29 mouse cellular contexts compared by ENCODE assay signal in the genomic region with DNA sequence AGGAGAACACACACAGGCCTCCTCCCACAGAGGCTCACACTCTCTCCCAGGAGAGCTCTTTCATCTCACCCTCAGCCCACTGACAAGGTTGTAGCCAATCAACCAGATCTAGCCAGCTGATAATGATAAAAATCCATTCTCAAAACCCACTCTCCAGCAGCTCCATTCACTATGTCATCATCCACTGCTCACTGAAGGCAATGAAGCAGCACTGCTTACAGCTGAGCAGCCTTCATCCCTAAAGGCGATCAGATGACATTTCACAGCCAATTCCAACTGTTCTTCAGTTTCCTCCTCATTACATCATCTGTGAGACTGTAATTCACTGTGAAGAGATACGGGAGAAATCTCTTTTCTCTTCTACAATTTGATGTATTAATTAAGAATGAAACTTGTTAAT. TPM values are rescaled to one million over a fixed set of nuclear protein-coding genes. Genes with fewer than 3 reads are reported as not detected.
DNase-seq lines count a peak whose midpoint lies in the region; ATAC-seq and TF ChIP-seq lines count a peak whose summit lies in the region.
"Had no signal": no experiment of that assay in that cellular context is flagged by ENCODE, and none has a peak within 500 bp of the region (broad histone marks: within the 10 kb centered on the region; RNA-seq: fewer than 3 reads in every experiment).

No protein-coding gene starts in this region.

- no peaks in the 10 kb centered on the region for H3K27me3 ChIP-seq in MEL (ENCODE audit: control insufficient read depth in 1 of 2, insufficient read depth in 2 of 2, low read length in 2 of 2)
- H3K27me3 ChIP-seq in kidney, embryonic 14.5 days (ENCODE audit: control insufficient read depth, insufficient read depth, low read length) = no peaks in the 10 kb centered on the region
- H3K27me3 ChIP-seq: CH12.LX; embryonic facial prominence, embryonic 13.5 days; embryonic facial prominence, embryonic 15.5 days; forebrain, embryonic 12.5 days; Patski had no signal

- no peak overlapping the region for H3K4me3 ChIP-seq in MEL (ENCODE audit: control insufficient read depth in 1 of 2, insufficient read depth in 1 of 2, low read depth in 2 of 2, low read length in 2 of 2)
- no peak overlapping the region for H3K4me3 ChIP-seq in kidney, embryonic 14.5 days (ENCODE audit: low read length)
- H3K4me3 ChIP-seq: embryonic facial prominence, embryonic 13.5 days; embryonic facial prominence, embryonic 15.5 days; erythroblast, embryonic 14.5 days; forebrain, embryonic 10.5 days; forebrain, embryonic 12.5 days had no signal

- no peaks in the 10 kb centered on the region for H3K9me3 ChIP-seq in MEL (replicated peaks; ENCODE audit: insufficient read depth, low read length)
- H3K9me3 ChIP-seq in kidney, embryonic 14.5 days (ENCODE audit: control insufficient read depth, low read length) = no peaks in the 10 kb centered on the region
- H3K9me3 ChIP-seq: embryonic facial prominence, embryonic 13.5 days; embryonic facial prominence, embryonic 15.5 days; forebrain, embryonic 10.5 days; forebrain, embryonic 12.5 days; G1E had no signal

- TF ChIP-seq RAD21 in MEL (IDR thresholded peaks at IDR 0.05; ENCODE audit: low read depth, low read length) = no peak

- TF ChIP-seq POLR2A in MEL (IDR thresholded peaks at IDR 0.05; ENCODE audit: control insufficient read depth in 1 of 2, insufficient read depth in 1 of 2, low read depth in 1 of 2, low read length in 2 of 2, poor library complexity in 1 of 2) = no peak

- intact Hi-C loops in gastrocnemius, postnatal 36 days (cut with DNase I) = loop anchor here (5.0 kb wide), 1 partner anchor 68 kb away; no protein-coding TSS in a partner anchor

- peak; percentile 70 for ATAC-seq in frontal cortex, adult (ENCODE audit: low TSS enrichment)
- no peak for ATAC-seq in kidney, embryonic 14.5 days (ENCODE audit: low FRiP score, low TSS enrichment)
- ATAC-seq: activated CD4-positive, CD25-positive, alpha-beta regulatory T cell, adult 4 months; CD4-positive, CD25-positive, alpha-beta regulatory T cell, adult 4 months; forebrain, embryonic 14.5 days; forebrain, embryonic 16.5 days; Patski had no signal

- H3K9ac ChIP-seq in MEL (ENCODE audit: control insufficient read depth, low read depth, low read length, poor library complexity, severe bottlenecking) = no peak overlapping the region
- no peak overlapping the region for H3K9ac ChIP-seq in kidney, embryonic 14.5 days (ENCODE audit: low read depth, low read length)
- H3K9ac ChIP-seq: embryonic facial prominence, embryonic 13.5 days; embryonic facial prominence, embryonic 15.5 days; forebrain, embryonic 12.5 days had no signal

- peaks cover 0 to 2% of the 10 kb centered on the region in 2 experiments; a peak in 1 of 4 replicates for H3K4me1 ChIP-seq in MEL (ENCODE audit: control insufficient read depth in 1 of 2, insufficient read depth in 2 of 2, low read length in 2 of 2)
- H3K4me1 ChIP-seq in kidney, embryonic 14.5 days (ENCODE audit: control insufficient read depth, insufficient read depth, low read length) = no peaks in the 10 kb centered on the region
- H3K4me1 ChIP-seq: embryonic facial prominence, embryonic 13.5 days; embryonic facial prominence, embryonic 15.5 days; forebrain, embryonic 10.5 days; forebrain, embryonic 12.5 days had no signal

- H3K4me2 ChIP-seq in kidney, embryonic 14.5 days (replicated peaks; ENCODE audit: low read depth, low read length) = no peak overlapping the region
- H3K4me2 ChIP-seq: embryonic facial prominence, embryonic 13.5 days; embryonic facial prominence, embryonic 15.5 days; forebrain, embryonic 12.5 days had no signal

- TF ChIP-seq EP300 in MEL (IDR thresholded peaks at IDR 0.05; ENCODE audit: low read depth in 1 of 2, low read length in 2 of 2) = peak in 1 of 2 experiments; percentile 10; a peak in 1 of 4 replicates

- DNase-seq in frontal cortex, postnatal 25 days (ENCODE audit: low spot score in 2 of 2) = no peak
- DNase-seq in MEL (ENCODE audit: low read depth, low spot score) = peak; percentile 11
- DNase-seq in brain, adult 2 months (ENCODE audit: low read depth, low spot score) = peak; percentile 57
- no peak for DNase-seq in gastrocnemius, postnatal 36 days
- DNase-seq: adrenal gland, adult 8-10 months; adrenal gland, postnatal 14 days; adrenal gland, postnatal 36 days; B cell, adult 2 months; cerebellum, adult 11 months; cerebellum, adult 18-20 months; cerebellum, adult 8-10 months; cerebellum, adult 9-11 months; cerebellum, postnatal 14 days; cerebellum, postnatal 36 days; embryo, embryonic 11 days had no signal

- H3K36me3 ChIP-seq in MEL (ENCODE audit: control insufficient read depth in 1 of 2, insufficient read depth in 2 of 2, low read length in 2 of 2) = peaks cover 0 to 15% of the 10 kb centered on the region in 2 experiments; a peak in 3 of 4 replicates
- peaks cover 77% of the 10 kb centered on the region for H3K36me3 ChIP-seq in kidney, embryonic 14.5 days (ENCODE audit: control insufficient read depth, insufficient read depth, low read length)

- no peak overlapping the region for H3K27ac ChIP-seq in MEL (ENCODE audit: control insufficient read depth, low read depth, low read length)
- H3K27ac ChIP-seq in kidney, embryonic 14.5 days (ENCODE audit: low read depth, low read length) = no peak overlapping the region
- H3K27ac ChIP-seq: embryonic facial prominence, embryonic 13.5 days; embryonic facial prominence, embryonic 15.5 days; forebrain, embryonic 10.5 days; forebrain, embryonic 12.5 days had no signal

- no peak for TF ChIP-seq CTCF in MEL (IDR thresholded peaks at IDR 0.05 in 2 of 3, conservative IDR thresholded peaks at IDR 0.05 in 1 of 3; ENCODE audit: control insufficient read depth in 1 of 3, insufficient read depth in 1 of 3, low read depth in 2 of 3, low read length in 3 of 3, poor library complexity in 1 of 3, severe bottlenecking in 1 of 3)

- WGBS in kidney, embryonic 14.5 days = 87% methylated on average over 2 of the region's 2 CpGs

- H3K79me2 ChIP-seq in MEL (ENCODE audit: control insufficient read depth, insufficient read depth, low read length, poor library complexity) = no peaks in the 10 kb centered on the region

TF ChIP-seq in MEL, 35 proteins besides CTCF, POLR2A, EP300 and RAD21:
- TF ChIP-seq USF1 (IDR thresholded peaks at IDR 0.05; ENCODE audit: low read depth, low read length) (peak; percentile 20; the same call in 1 of the 2 replicates), ZMIZ1 (IDR thresholded peaks at IDR 0.05; ENCODE audit: low read depth, low read length) (no peak), ETS1 (IDR thresholded peaks at IDR 0.05; ENCODE audit: low read depth, low read length) (peak; percentile 67; the same call in 1 of the 2 replicates), TAL1 (IDR thresholded peaks at IDR 0.05; ENCODE audit: low read length) (no peak), MXI1 (IDR thresholded peaks at IDR 0.05; ENCODE audit: low read depth, low read length) (no peak)

RNA-seq across cellular contexts. Expression of gene Camsap1, which starts 39.3 kb away (rescaled TPM):
- 19.5 and 24.2 TPM in 2 replicates for total RNA-seq in MEL (2012; rRNA removed)
- polyA plus RNA-seq in MEL (2012; ENCODE audit: insufficient read depth in 1 of 2, insufficient read length in 2 of 2, low read depth in 1 of 2, low replicate concordance in 2 of 2, missing spikeins in 1 of 2) = 10 to 100 TPM; 25.8 to 30.2 TPM
- polyA plus RNA-seq in kidney, embryonic 14.5 days (2014; fragmentation: Nextera tagmentation; extraction: Ambion mirVana) = 12.6 and 24.8 TPM in 2 replicates
- total RNA-seq in gastrocnemius, postnatal 36 days (2021) = 10 to 100 TPM; 34.3 to 34.9 TPM

Comparison
In these comparisons a context has a peak if more than half of its experiments do, and no peak if none do; other contexts are left out.
1. DNase-seq: peak in MEL (single experiment) and brain, adult 2 months (single experiment); none in frontal cortex, postnatal 25 days (0 of 2) and gastrocnemius, postnatal 36 days (0 of 2).